Mouse (Mus musculus) induced T-regulatory cell, adult 2 months (primary cell): ENCODE data around the gene Gm20388.

Experiments
- DNase-seq: peaks from one replicate; pipeline ENCODE4 v3.0.0-alpha.2; 2012; ENCODE audit warnings: low read depth

The Gm20388 gene

DNA sequence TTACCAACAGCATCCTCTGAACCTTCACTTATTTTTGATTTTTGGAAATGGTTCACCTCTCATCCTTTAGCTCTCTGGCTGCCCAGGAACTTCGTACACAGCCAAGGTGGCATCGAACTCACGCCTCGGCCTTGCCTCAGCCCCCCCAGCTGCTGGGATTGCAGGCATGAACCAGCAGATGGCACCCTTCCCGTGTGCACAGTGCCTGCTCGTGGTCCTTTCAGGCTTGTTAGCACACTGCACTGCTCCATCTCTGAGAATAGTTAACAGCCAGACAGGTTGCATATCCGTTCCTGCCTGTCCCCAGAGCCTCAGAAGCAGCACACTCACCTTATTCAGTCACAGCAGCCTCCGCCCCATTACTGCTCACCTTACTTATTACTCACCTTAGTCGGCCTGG, 3915.4 kb downstream of the Gm20388 start:
- no peak for DNase-seq

DNA sequence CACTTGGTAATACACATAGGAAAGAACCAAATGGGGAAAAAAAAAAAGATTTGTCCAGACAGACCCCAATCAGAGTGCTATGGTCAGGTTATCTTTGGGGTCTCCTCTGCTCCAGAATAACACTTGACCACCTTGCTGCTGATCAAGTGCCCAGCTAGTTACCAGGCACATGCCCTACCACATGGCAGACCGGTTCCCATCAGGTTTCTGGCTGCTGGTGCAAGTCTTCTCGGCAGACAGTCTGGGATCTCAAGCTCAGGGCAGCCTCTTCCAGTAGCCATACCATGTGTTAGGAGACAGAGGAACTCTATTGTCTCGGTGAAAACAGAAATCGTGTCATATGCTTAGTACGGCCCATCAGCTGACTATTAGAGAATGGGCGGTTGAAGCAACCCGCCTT, 3916.1 kb downstream of the Gm20388 start:
- no peak for DNase-seq

DNA sequence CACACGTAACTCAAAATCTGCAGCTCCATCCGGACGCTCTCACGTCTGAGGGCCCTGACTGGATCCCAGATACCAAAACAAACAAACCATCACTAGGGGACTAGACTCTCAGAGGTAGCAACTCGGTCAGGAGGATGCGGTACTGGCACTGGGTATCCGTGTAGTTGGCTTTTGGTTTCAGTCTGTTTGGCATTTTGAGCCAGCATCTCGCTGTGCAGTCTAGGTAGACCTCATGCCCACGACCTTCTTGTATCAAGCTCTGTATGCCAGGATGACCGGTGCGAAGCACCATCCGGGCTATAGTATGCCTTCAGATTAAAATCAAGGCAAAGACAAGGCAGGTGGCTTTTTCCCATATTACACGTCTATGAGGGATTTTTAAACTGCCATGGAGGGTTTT, 3916.9 kb downstream of the Gm20388 start:
- no peak for DNase-seq

GRCm38 (mm10) chr8:123832757-123833156, 3922.1 kb downstream of the Gm20388 start:
- DNase-seq: peak; percentile 69

DNA sequence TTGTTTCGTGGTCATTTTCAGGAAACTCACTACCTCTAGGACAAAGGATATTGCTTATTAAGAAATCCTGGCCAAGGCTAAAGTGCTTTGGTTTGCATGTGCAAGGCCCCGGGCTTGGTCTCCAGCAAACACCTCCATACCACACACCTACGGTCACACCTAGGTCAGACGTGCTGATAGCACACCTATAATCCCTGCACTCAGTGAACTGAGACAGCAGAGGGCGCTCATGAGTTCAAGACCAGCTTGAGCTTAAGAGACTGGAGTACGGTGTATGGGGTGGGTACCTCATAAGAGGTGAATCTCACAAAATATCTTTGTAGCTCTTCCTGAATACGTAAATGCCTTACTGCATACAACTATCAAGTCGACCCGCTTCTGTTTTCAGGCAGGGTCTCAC, 3924.8 kb downstream of the Gm20388 start:
- DNase-seq: peak; percentile 82

DNA sequence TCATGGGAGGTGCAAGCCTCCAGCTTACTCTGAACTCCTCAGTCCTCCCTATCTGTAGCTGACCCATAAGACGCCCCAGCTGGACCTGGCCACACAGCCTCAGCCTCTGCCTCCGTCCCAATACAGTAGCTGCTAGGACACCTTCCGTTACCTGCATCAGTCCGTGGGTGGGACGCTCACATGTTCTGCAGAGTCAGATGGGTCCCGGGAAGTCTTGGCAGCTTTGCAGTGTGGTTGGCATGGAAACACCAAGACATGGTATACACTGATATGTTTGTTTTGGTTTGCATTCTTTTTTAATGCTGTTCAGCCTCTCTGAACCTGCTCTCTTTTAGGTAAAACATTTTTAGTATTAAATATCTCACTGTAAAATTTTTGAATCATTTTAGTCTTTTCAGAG, 3925.7 kb downstream of the Gm20388 start:
- DNase-seq: no peak

DNA sequence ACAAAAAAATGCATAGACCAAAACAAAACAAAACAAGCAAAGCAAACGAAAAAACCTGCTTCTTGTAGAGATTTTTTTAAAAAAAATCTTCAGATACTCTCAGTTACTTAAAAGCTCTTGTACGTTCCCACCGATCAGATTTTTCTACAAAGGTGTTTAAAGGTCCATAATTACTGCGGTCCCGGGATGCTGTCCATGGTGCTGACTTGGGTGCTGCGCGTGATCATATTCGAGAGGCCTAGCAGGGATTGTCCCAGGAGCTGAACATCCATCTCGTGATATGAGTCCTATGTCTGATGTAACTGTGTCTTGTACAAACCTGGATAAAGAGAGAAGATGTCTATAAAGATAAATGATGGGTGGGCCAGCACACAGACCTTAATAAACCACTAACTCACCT, 3927.9 kb downstream of the Gm20388 start:
- peak; percentile 34 for DNase-seq

- no peak for DNase-seq
Measured at GRCm38 (mm10) chr8:123840578-123841345, 3930.1 kb downstream of the Gm20388 start.

DNA sequence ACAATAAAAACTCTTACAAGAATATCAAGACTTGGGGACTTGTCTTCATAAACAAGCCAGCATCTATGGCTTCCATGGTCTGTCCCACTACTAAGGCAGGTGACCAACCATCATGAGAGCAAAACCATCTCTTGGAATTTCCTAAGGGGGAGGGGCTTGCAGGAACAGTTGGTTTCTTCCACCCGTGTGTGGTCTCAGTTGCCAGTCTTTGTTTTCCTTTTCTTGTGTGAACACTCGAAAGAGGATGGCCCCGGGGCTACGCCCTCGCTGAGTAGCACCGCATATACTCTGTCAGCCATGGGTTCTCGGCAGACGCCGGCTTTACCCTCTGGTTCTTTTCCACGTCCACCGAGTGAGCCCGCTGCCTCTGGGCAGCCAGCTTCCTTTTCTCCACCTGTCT, 3931.4 kb downstream of the Gm20388 start:
- no peak for DNase-seq

DNA sequence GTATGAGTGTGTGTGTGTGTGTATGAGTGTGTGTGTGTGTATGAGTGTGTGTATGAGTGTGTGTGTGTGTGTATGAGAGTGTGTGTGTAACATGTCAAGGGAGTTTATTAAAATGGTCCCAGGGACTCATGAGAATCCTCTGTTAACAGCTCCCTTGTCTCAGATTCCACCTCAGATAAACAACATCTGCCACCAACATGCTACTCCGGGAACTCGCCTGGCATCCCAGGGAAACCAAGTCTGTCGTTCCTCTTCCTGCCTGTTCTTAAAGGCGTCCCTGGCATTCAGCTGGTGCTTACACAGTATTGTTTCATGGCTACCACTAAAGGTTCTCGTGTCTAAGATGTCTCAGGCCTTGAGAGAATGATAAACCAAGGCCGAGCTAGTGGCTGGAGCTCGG, 3933.7 kb downstream of the Gm20388 start:
- DNase-seq: no peak

DNA sequence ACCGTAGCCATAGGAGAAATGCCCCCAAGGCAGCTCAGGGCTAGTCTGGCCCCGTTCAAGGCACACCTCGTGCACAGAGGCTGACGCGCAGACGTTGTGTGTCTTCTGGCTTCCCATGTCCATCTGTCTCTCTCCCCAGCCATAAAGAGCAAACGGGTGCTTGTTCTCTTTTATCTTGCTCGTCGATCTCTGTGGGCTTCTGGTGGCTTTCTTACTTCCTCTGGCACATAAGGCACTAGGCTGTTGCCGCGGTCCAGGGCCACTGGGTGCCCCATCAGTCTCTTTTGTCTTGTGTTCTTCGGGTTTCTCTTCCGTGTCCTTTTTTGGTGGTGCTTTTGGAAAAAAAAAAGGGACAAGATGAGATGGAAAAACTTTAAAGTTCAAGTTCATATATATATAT, 3934.5 kb downstream of the Gm20388 start:
- DNase-seq: peak; percentile 36

DNA sequence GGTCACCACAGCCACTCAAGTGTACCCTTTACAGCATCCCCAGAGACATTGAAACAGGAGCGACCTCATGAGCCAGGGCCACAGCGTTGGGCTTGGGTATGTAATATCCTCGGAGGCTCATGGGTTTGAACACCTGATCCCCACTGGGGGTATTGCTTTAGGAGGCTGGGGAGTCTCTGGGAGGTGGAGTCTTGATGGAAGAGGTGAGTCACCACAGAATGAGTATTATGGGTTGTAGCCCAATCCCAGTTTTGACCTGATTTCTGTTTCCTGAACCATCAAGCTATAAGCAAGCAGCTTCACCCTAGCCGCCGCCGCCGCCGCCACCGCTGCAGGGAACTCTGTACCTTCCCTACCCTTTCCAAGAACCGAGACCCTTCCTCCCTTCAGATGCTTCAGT, 3935.3 kb downstream of the Gm20388 start:
- no peak for DNase-seq

- no peak for DNase-seq
Measured at GRCm38 (mm10) chr8:123846509-123846908, 3935.9 kb downstream of the Gm20388 start.

DNA sequence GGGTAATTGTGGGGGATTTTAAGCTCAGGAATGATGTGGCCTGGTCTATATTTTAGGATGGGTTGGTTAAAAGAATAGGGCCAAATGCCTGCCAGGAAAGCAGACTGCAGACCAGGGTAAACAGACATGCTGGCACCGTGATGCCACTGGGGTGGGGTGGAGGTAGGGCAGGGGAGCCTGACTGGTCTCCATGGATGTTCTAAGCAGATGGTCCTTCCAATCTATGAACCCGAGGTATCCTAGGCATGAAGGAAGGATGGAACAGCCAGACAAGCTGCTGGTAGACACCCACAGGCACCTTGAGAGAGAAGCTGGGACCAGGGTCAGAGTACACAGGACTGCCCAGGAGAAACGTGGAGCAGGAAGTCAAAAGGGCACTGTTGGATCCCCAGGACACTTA, 3936.9 kb downstream of the Gm20388 start:
- no peak for DNase-seq

DNA sequence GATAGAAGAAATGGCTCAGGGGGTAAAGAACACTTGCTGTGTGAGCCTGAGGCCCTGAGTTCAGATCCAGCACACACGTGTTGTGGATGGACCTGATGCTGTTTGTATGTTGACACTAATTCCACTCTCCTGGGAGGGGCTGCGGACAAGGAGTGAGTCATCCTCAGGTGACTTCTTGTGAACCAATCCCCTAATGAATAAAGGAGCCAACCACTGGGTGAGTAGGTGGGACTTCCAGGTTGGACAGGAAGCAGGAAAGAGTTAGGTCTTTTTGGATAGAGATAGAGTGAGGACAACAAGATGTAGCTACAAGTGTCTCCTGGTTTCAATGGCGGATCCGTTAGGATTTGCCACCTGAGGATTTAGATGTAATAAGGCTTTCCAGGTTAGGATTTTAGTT, 3938.7 kb downstream of the Gm20388 start:
- DNase-seq: no peak

DNA sequence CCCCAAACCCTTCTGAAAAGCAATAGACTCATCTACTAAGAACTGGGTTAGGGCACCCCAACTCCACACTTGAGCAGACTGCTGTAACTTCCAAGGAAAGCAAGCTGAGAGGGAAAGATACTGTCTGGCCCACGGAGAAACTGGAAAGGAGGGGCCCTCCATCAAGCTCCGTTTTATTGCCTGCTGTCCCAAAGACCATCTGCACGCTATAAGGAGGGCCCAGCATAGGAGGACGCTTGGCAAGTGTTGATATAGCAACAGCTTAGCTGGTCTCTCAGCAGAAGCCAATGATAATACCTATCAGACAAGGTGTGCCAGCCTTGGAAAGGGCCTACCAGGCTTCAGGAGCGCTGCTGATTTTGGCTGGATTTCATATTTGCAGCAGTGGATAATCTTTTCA, 3940.9 kb downstream of the Gm20388 start:
- DNase-seq: no peak

- no peak for DNase-seq
Measured at GRCm38 (mm10) chr8:123854252-123854651, 3943.6 kb downstream of the Gm20388 start.

GRCm38 (mm10) chr8:123854733-123855475, 3944.3 kb downstream of the Gm20388 start:
- DNase-seq: no peak

- DNase-seq: no peak
Measured at GRCm38 (mm10) chr8:123857361-123857760, 3946.7 kb downstream of the Gm20388 start.

DNA sequence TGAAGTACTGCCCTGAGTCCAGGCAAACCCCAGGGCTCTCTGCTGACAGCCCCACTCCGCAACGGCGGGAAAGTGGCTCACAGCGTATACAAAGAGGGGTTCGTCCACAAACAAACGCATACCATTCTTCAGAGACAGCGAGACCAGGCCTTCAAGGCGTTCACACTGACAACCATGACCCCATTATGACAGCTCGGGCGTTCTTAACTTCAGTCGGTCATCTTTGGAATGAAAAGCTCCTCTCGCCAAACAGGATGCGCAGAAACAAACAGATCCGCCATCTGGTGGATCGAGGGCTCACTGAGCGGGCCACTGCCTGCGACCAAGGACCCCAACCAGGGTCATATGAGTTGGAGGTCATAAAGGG, 3947.9 kb downstream of the Gm20388 start:
- no peak for DNase-seq

- DNase-seq: peak; percentile 98
Measured at GRCm38 (mm10) chr8:123858941-123859647, 3948.5 kb downstream of the Gm20388 start.

GRCm38 (mm10) chr8:123859648-123860259, 3949.1 kb downstream of the Gm20388 start, which contains the start of gene Ccsap:
TSS of gene Ccsap (minus strand) at chr8:123860209.
- no peak for DNase-seq
